Mouse (Mus musculus) intestine, postnatal 0 days (tissue): ENCODE results near the gene Ctf2. TPM values are rescaled to one million over a fixed set of nuclear protein-coding genes. Genes with fewer than 3 reads are reported as not detected.

ENCODE experiments used
- ATAC-seq: fragments of 200-750 bp; cut with Nextera tagmentation; 2 replicates; pipeline ENCODE4 v1.8.0; 2017; ENCODE audit warnings: mild to moderate bottlenecking, moderate TSS enrichment, moderate library complexity
- H3K27ac ChIP-seq: fragments of 300-500 bp; sonication (generic); 2 replicates; pipeline ENCODE4 v1.5.1; 2014; ENCODE audit warnings: mild to moderate bottlenecking, low read depth, low read length, moderate library complexity
- H3K27me3 ChIP-seq: fragments of 300-500 bp; sonication (generic); replicated peaks from 2 replicates; pipeline ENCODE4 v1.6.1; 2014; ENCODE audit warnings: low read length, mixed read lengths; ENCODE audit not compliant: control insufficient read depth, insufficient read depth
- H3K36me3 ChIP-seq: fragments of 300-500 bp; sonication (generic); 2 replicates; pipeline ENCODE4 v1.6.1; 2014; ENCODE audit warnings: mild to moderate bottlenecking, moderate library complexity; ENCODE audit not compliant: control insufficient read depth, insufficient read depth
- H3K4me1 ChIP-seq: fragments of 300-500 bp; sonication (generic); replicated peaks from 2 replicates; pipeline ENCODE4 v1.6.1; 2014; ENCODE audit warnings: antibody characterized with exemption, low read length, mixed read lengths; ENCODE audit not compliant: control insufficient read depth, insufficient read depth
- H3K4me2 ChIP-seq: fragments of 300-500 bp; sonication (generic); replicated peaks from 2 replicates; pipeline ENCODE4 v1.6.1; 2014; ENCODE audit warnings: low read depth, mild to moderate bottlenecking, moderate library complexity
- H3K4me3 ChIP-seq: fragments of 300-500 bp; sonication (generic); 2 replicates; pipeline ENCODE4 v1.5.1; 2014; ENCODE audit warnings: low read depth, low read length
- H3K9ac ChIP-seq: fragments of 300-500 bp; sonication (generic); 2 replicates; pipeline ENCODE4 v1.6.1; 2014; ENCODE audit warnings: mild to moderate bottlenecking, low read depth, low read length
- H3K9me3 ChIP-seq: fragments of 300-500 bp; sonication (generic); 2 replicates; pipeline ENCODE4 v1.6.1; 2016; ENCODE audit warnings: mixed run types; ENCODE audit not compliant: control insufficient read depth
- CTCF ChIP-seq: sonication (generic); IDR thresholded peaks from 2 replicates; pipeline ENCODE4 v1.5.1; 2016; ENCODE audit warnings: low read depth, mild to moderate bottlenecking, control low read depth, antibody characterized with exemption, moderate library complexity
- WGBS: fragments of 180-500 bp; shearing (Covaris S2); extraction: QIAGEN DNeasy Blood & Tissue Kit; methylation state at CpG from one replicate; pipeline ENCODE4 v1.1.7; 2014; 5-methylcytosine and 5-hydroxymethylcytosine counted together
- polyA plus RNA-seq: library from polyadenylated mRNA; unstranded; fragments of >200 nt; fragmentation: Nextera tagmentation; extraction: Ambion mirVana; gene quantifications from 2 replicates; pipeline ENCODE4 v1.2.1, GENCODE M21; 2015

Gene Ctf2
- polyA plus RNA-seq, 1 experiment from 2014 or later: not detected

DNA sequence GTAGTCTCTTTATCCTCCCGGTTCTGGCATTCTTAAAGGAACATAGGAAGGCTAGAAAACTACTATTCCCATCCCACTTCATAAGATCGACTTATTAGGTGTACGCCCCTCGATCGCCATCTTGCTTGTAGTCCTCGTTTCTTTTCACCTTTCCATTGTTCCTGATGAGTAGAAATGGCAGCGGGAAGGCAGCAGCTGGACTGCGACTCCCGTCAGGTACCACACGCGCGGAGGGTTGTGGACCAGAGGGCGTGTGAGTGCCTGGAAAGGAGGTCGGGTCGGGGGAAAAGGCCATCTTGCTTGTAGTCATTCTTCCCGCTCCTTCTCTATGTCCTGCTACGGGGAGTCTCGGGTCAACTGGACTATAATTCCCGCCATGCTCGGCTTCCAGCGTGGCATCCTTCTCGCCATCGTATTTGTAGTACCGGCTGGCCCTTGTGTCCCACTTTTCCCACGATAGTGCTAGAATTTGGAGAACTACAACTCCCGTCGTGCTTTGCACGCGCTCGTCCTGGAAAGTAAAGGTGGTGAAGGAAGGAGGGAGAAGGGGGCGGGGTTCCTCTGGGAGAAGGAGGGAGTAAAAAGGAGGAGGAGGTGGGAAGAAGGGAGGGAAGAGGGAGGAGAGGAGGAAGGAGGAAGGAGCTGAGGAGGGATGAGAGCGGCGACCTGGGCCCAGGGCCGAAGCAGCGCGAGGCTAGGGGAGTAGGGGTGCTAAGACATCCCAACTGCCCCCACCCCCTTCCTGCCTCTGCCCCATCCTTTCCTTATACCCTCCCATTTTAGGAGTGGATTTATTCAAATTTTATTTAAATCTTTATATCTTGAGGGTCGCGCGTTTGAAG, 13.9 kb upstream of the Ctf2 start:
- H3K4me1 ChIP-seq: 0 out of 2 replicates have a peak, but pooled peaks cover 2% of the 10 kb centered on the region
- H3K9me3 ChIP-seq: no peaks in the 10 kb centered on the region
- peak overlapping the region; percentile 56 for H3K9ac ChIP-seq
- peak overlapping the region; percentile 62 for H3K27ac ChIP-seq
- peaks cover 29% of the 10 kb centered on the region for H3K36me3 ChIP-seq
- peak overlapping the region; percentile 67 for H3K4me3 ChIP-seq
- peak; percentile 93 for ATAC-seq
- H3K27me3 ChIP-seq: no peaks in the 10 kb centered on the region
- under 1% methylated on average over 39 of the region's 39 CpGs for WGBS
- peak overlapping the region; percentile 99 for H3K4me2 ChIP-seq
- no peak for TF ChIP-seq CTCF

DNA sequence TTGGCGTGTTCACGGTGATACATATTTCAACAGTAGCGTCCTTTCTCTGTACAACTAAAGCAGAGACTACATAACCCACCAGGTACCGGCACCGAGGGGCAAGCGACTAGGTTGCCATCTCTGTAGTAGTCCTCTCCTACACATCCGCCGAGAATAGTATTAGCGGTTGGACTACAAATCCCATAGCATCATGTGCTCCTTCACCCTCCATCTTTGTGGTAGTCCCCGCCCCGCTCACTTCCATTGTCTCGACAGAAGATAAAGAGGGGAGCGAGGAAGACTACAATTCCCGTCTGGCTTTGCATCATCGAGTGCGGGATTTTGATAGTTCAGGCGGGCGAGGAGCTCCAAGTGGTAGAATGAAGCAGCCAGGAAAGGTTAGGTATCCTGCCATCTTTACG, 13.3 kb upstream of the Ctf2 start:
- ATAC-seq: peak; percentile 83
- Histone ChIP-seq H3K9me3 (no peaks in the 10 kb centered on the region), H3K4me1 (0 out of 2 replicates have a peak, but pooled peaks cover 2% of the 10 kb centered on the region), H3K9ac (peak overlapping the region; percentile 32; the same call in 1 of the 2 replicates), H3K27me3 (no peaks in the 10 kb centered on the region), H3K27ac (peak overlapping the region; percentile 62), H3K36me3 (peaks cover 23% of the 10 kb centered on the region), H3K4me3 (peak overlapping the region; percentile 67), H3K4me2 (peak overlapping the region; percentile 99)
- TF ChIP-seq CTCF: no peak
- under 1% methylated on average over 19 of the region's 19 CpGs for whole genome bisulfite sequencing

DNA sequence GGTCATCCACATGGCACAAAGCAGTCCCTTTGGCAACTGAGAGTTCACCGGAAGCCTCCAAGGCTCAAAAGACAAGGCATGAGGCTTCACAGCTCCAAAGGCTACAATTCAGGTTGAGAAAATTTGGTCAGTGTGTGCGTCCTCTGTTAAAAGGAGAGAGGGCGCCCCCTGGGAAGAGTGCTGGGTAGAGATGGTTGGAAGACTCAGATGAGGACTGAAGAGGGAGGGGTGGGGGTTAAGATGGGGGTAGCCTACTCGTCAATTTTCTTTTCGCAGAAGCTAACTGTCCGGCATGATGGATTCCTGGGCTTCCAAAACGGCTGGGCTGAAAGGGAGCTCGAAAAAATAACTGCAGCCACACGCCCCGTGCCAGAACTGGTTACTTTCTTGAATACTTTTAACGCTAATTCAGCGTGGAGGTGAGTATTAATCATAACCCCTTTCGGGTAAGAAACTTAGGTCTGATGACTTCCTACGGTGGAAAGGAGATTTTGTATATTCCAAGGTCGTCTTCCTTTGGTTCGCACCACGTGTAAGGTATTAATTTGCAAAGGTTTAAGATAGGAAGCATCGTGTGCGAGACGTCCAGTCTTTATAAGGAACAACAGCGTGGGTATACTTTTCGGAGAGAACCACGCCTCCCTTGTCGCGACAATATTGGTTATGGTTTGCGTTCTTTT, 12.5 kb upstream of the Ctf2 start, which contains the start of gene Fbxl19:
Fbxl19 (plus strand) TSS at position 178 of the 680 bp plus-strand sequence.
- H3K4me2 ChIP-seq: peak within 1 kb of the TSS; percentile 99
- 0 out of 2 replicates have a peak, but pooled peaks cover 2% of the 10 kb centered on the region for H3K4me1 ChIP-seq
- peak within 1 kb of the TSS; percentile 62 for H3K27ac ChIP-seq
- TF ChIP-seq CTCF: peak; percentile 81
- under 1% methylated on average over 26 of the region's 26 CpGs for WGBS
- H3K9ac ChIP-seq: peak within 1 kb of the TSS; percentile 32; the same call in 1 of the 2 replicates
- H3K4me3 ChIP-seq: peak within 1 kb of the TSS; percentile 67
- no peaks in the 10 kb centered on the region for H3K27me3 ChIP-seq
- peaks cover 15% of the 10 kb centered on the region; the same call in 1 of the 2 replicates for H3K36me3 ChIP-seq
- no peaks in the 10 kb centered on the region for H3K9me3 ChIP-seq
- no peak for ATAC-seq

DNA sequence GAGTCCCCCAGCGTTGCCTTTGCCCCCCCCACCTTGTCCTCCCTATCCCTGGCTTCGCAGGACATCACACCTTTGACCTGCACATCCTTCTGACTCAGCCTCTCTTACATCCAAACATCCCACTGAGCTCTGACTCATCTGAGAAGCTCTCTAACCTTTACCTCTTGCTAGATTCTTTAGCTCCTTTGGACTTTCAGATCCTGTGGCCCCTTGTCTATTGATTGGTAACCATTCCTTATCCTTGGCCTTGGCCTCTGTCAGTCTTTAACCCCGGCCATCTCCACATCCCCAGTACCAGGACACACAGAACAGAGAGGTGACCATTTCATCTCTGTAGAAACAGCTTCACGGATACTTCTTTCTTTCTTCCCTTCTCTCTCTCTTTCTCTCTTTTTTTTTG, 1.8 kb downstream of the Ctf2 start:
- Histone ChIP-seq H3K4me3 (no peak overlapping the region), H3K27ac (no peak overlapping the region), H3K9ac (no peak overlapping the region), H3K4me1 (no peaks in the 10 kb centered on the region), H3K9me3 (no peaks in the 10 kb centered on the region), H3K27me3 (no peaks in the 10 kb centered on the region), H3K36me3 (no peaks in the 10 kb centered on the region), H3K4me2 (no peak overlapping the region)
- 59% methylated on average over 4 of the region's 4 CpGs for WGBS
- no peak for TF ChIP-seq CTCF
- peak; percentile 75 for ATAC-seq

DNA sequence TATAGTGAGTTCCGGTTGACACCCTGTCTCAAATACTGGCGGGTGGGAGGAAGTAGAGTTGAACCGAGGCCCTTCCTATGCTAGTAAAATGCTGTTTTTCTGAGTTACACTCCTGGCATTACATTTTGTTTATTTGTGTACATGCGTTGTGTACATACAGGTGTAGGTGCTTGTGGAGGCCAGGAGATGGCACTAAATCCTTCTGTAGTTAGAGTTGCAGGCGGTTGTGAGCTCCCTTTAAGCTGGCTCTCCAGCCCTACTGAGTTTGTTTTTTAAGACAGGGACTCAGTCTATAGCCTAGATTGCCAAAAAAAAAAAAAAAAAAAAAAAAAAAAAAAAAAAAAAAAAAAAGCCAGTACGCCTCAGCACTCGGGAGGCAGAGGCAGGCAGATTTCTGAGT, 4.1 kb downstream of the Ctf2 start:
- ATAC-seq: no peak
- Histone ChIP-seq H3K9me3 (no peaks in the 10 kb centered on the region), H3K9ac (no peak overlapping the region), H3K4me1 (no peaks in the 10 kb centered on the region), H3K4me3 (no peak overlapping the region), H3K27ac (no peak overlapping the region), H3K36me3 (no peaks in the 10 kb centered on the region), H3K4me2 (no peak overlapping the region), H3K27me3 (no peaks in the 10 kb centered on the region)
- TF ChIP-seq CTCF: peak; percentile 38
- WGBS: 86% methylated on average over 7 of the region's 7 CpGs

DNA sequence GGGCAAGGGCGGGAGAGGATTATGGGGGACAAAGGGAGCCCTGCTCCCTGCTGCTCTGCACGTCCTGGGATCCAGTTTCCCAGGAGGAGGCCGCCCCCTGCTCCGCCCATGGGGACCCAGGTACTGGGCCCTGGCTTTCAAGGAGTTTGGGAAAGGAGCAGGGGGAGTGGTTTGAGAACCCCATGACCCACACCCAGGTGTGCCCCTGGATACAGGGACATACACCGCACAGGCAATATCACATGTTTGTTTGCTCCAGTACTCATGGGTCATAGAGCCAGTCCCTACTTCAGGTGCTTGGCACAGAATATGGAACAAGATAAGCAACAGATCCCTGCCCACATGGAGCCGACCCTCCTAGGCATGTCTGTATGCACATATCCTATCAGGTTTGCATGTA, 6.0 kb downstream of the Ctf2 start:
- no peak for ATAC-seq
- 57% methylated on average over 6 of the region's 6 CpGs for WGBS
- H3K9me3 ChIP-seq: no peaks in the 10 kb centered on the region
- no peaks in the 10 kb centered on the region for H3K4me1 ChIP-seq
- no peak overlapping the region for H3K4me3 ChIP-seq
- TF ChIP-seq CTCF: no peak
- H3K27me3 ChIP-seq: no peaks in the 10 kb centered on the region
- H3K4me2 ChIP-seq: no peak overlapping the region
- H3K27ac ChIP-seq: no peak overlapping the region
- H3K9ac ChIP-seq: no peak overlapping the region
- H3K36me3 ChIP-seq: no peaks in the 10 kb centered on the region
